Mouse (Mus musculus) E14TG2a.4 (cell line): ENCODE measurements around the gene Sco2.

Experiments used
- CTCF ChIP-seq: conservative IDR thresholded peaks from 2 replicates; pipeline ENCODE4 v1.5.1; 2014; ENCODE audit warnings: low read length
- NANOG ChIP-seq: IDR thresholded peaks from 2 replicates; pipeline ENCODE4 v1.6.1; 2014; ENCODE audit warnings: borderline replicate concordance, low read length, mixed read lengths
- POU5F1 ChIP-seq: IDR thresholded peaks from 2 replicates; pipeline ENCODE4 v1.6.1; 2014; ENCODE audit warnings: low read length, borderline replicate concordance

DNA sequence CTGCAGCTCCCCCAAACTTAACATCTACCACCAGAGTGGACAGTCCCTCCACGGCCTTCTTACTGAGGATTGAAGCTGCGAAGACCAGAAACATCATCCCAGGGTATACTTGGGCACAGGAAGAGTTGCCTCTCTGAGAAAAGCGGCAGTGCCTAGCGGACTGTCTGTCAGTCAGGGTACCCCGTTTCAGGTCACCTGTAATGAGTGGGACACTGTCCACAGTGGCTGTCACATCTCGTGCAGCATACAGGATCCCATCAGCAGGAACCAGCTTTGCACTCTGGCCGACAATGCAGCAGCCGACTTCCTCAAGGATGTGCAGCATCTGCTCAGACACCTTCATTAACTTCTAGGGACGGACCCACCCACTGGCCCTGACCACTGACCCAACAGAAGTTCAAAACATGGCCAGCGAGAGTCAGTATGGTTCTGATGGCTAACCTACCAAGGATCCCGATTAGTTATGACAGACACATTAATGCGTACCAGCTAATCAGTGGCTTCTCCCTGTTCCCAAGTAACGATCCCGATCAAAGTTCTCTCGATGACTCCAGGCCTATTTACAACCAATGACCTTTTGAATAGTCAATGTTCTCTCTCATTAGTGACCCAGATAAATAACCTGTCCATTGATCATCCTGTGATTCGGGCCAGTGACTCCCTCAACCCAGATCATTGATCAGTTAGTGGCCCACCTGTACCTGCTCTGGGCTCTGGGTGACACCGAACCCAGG lies 1.3 kb upstream of the Sco2 start:
- TF ChIP-seq CTCF, result no peak
- TF ChIP-seq POU5F1, result no peak
- no peak for TF ChIP-seq NANOG
